Mouse (Mus musculus) bone marrow macrophage, adult 2 months (primary cell): Measurements from ENCODE around the gene Smarcd3.

Source experiments
- CTCF ChIP-seq: IDR thresholded peaks from 2 replicates; pipeline ENCODE4 v1.5.1; 2012; ENCODE audit warnings: low read depth, mild to moderate bottlenecking, low read length, moderate library complexity
- POLR2A ChIP-seq: IDR thresholded peaks from 2 replicates; pipeline ENCODE4 v1.6.1; 2012; ENCODE audit warnings: mild to moderate bottlenecking, low read depth, low read length, borderline replicate concordance

GRCm38 (mm10) chr5:24659708-24660423 lies 35.7 kb upstream of the Smarcd3 start:
- TF ChIP-seq CTCF (no peak), POLR2A (no peak)
